In genomic region chr13:100605845-100606244, GRCm38 (mm10) we compare ENCODE assay signal across 24 mouse cellular contexts. TPM values are rescaled to one million over a fixed set of nuclear protein-coding genes. Genes with fewer than 3 reads are reported as not detected.
"Had no signal": no experiment of that assay in that cellular context is flagged by ENCODE, and none has a peak within 500 bp of the region (broad histone marks: within the 10 kb centered on the region; RNA-seq: fewer than 3 reads in every experiment).

No protein-coding gene starts in this region.

- DNase-seq: liver, postnatal 0 days; lung, adult 2 months; lung, postnatal 14 days; lung, postnatal 36 days; midbrain, embryonic 14.5 days; retina, postnatal 1 day; right cerebral cortex, adult 18-20 months; right cerebral cortex, postnatal 25 days; right cerebral cortex, postnatal 4 days; thymus, adult 2 months; thymus, postnatal 14 days; thymus, postnatal 36 days had no signal

- H3K4me1 ChIP-seq: lung, embryonic 15.5 days; megakaryocyte, embryonic 14.5 days; neural tube, embryonic 13.5 days; neural tube, embryonic 15.5 days; stomach, embryonic 15.5 days had no signal

- H3K4me2 ChIP-seq: liver, embryonic 15.5 days; lung, embryonic 15.5 days; midbrain, embryonic 12.5 days; neural tube, embryonic 13.5 days; neural tube, embryonic 15.5 days; stomach, embryonic 15.5 days had no signal

- H3K9me3 ChIP-seq: liver, embryonic 15.5 days; lung, embryonic 15.5 days; neural tube, embryonic 13.5 days; stomach, embryonic 15.5 days had no signal

- H3K27ac ChIP-seq: liver, embryonic 15.5 days; lung, embryonic 15.5 days; macrophage; midbrain, embryonic 12.5 days; neural tube, embryonic 13.5 days; neural tube, embryonic 15.5 days; stomach, embryonic 15.5 days; stomach, postnatal 0 days had no signal

- H3K9ac ChIP-seq: liver, embryonic 15.5 days; liver, postnatal 0 days; lung, embryonic 15.5 days; midbrain, embryonic 12.5 days; neural tube, embryonic 13.5 days; neural tube, embryonic 15.5 days; stomach, embryonic 15.5 days had no signal

- H3K27me3 ChIP-seq: liver, embryonic 15.5 days; lung, embryonic 15.5 days; megakaryocyte, embryonic 14.5 days; midbrain, embryonic 12.5 days; neural tube, embryonic 13.5 days; neural tube, embryonic 15.5 days; stomach, embryonic 15.5 days had no signal

- ATAC-seq: liver, postnatal 0 days; lung, postnatal 0 days; midbrain, embryonic 16.5 days had no signal

- H3K36me3 ChIP-seq: liver, embryonic 15.5 days; lung, embryonic 15.5 days; midbrain, embryonic 12.5 days; neural tube, embryonic 13.5 days; neural tube, embryonic 15.5 days had no signal

- H3K4me3 ChIP-seq: liver, embryonic 15.5 days; lung, embryonic 15.5 days; megakaryocyte, embryonic 14.5 days; midbrain, embryonic 12.5 days; myocyte; neural tube, embryonic 13.5 days; neural tube, embryonic 15.5 days; stomach, embryonic 15.5 days had no signal

RNA-seq across cellular contexts. Expression of gene Ocln, which starts 53.3 kb away (rescaled TPM):
- polyA plus RNA-seq: macrophage had no signal
